Mouse (Mus musculus): ENCODE data around the gene Ambp.

Ambp gene

DNA sequence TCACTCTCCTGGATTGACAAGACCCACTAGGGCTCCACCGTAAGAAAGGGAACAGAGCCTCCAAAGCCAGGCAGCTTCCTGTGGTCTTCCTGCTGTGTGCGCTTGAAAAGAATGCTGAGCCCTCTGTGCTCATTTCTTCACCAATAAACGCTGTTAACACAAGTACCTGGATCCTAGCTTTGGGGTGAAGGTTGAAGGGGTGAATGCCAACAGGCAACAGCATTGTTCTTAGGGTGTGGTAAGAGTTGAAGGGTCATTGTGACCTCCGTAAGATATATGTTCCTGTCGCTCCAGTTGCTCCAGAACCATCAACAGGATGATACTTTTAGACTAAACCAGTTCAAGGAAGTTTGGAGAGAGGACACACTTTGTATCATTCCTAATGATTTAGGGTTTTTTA lies at the start of gene Ambp:
Gene Ambp, minus strand, starts transcription at position 101 of the 400 bp plus-strand sequence.
- DNase-seq (ENCODE audit: extremely low read depth, low read depth), result no peak

DNA sequence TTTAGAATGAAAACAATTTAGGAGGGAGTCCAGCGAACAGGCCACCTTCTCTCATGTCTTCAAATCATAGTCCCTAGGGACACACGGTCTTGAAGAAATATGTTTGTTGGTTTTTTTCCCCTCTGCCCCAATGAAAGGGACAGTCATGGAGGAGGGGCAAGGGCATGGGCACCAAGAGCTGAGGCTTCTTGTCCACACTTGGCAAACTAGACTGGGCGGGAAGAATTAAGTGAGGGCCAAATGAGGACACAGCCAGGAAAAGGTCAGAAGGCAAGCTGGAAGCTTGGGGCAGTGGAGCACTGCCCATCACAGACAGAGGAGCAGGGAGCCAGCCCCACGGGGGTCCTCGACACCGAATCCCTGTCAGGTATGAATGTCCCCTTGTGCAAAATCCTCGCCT lies 49.3 kb upstream of the Ambp start:
- no peak for DNase-seq (ENCODE audit: extremely low read depth, low read depth)

- no peak for DNase-seq (ENCODE audit: extremely low read depth, low read depth)
These were observed 44.8 kb upstream of the Ambp start for GRCm38 (mm10) chr4:63199366-63199765.

DNA sequence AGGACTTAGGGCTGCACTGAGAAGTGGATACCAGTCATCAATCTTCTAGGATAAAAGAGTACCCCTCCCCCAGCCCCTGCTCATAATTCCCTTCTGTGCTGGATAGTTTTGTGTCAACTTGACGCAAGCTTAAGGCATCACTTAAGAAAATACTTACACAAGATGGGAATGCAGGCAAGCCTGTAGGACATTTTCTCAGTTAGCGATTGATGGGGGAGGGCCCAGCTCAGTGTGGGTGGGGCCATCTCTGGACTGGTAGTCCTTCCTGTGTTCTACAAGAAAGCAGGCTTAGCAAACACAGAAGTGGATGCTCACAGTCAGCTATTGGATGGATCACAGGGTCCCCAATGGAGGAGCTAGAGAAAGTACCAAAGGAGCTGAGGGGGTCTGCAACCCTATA lies 39.8 kb upstream of the Ambp start:
- DNase-seq (ENCODE audit: extremely low read depth, low read depth), result no peak

- DNase-seq (ENCODE audit: extremely low read depth, low read depth), result no peak
These were observed 37.0 kb upstream of the Ambp start for GRCm38 (mm10) chr4:63191641-63192040.

GRCm38 (mm10) chr4:63186281-63186870 lies 31.8 kb upstream of the Ambp start:
- no peak for DNase-seq (ENCODE audit: extremely low read depth, low read depth)

- DNase-seq (ENCODE audit: extremely low read depth, low read depth), result no peak
These were observed 27.0 kb upstream of the Ambp start for GRCm38 (mm10) chr4:63181556-63181955.

DNA sequence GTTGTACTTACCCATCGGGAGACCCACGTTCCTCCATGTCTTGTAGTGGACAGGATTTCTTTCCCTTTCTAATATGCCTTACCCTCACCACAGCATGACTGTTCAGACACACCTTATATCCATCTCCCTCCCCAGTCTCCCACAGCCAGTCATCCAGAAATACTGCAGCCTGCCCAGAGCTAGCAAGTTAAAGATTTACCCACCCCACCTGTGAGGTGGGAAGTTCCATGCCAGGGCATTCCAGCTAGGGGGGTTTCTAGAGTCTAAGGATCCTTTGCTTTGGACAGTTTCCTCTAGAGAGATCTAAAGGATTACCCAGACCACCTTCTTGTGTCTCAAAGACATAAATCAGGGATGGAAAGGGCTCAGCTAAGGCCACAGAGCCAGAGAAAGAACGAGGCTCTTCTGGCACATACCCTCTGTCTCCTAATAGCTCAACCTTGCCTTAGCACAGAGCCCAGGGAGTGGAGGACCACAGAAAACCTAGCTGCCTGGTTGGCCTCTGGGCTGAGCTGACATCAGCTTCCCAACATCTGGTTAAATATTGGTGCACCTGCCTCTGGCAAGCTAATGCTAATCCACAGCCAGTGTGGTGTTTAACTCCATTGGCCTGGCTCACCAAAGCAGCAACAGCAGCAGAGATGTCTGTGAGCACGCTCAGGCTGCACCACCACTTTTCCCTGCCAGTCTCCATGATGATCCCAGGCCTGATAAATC lies 17.5 kb upstream of the Ambp start, which contains the start of gene Kif12:
Gene Kif12, minus strand, starts transcription at position 163 of the 717 bp plus-strand sequence.
- DNase-seq (ENCODE audit: extremely low read depth, low read depth), result no peak

- no peak for DNase-seq (ENCODE audit: extremely low read depth, low read depth)
These were observed 16.5 kb upstream of the Ambp start for GRCm38 (mm10) chr4:63171122-63171521.

DNA sequence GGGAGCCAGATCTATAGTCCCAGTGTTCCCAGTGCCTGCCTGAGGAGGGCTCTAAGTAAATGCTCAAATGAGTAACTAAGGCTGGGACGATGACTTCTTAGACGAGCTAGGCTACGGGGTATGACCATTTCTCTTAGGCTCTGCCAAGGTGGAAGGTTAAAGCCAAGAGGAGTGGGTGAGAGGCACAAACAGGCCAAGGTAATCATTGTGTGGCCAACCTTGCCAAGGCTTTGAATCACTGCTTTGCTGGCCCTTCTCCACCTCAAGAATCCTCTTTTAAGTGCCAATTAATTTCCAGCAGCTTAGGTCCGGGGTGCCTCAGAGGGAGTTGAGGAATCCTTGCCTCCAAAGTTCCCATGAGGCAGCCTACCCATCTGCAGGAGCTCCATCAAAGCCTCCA lies 15.5 kb upstream of the Ambp start:
- no peak for DNase-seq (ENCODE audit: extremely low read depth, low read depth)

DNA sequence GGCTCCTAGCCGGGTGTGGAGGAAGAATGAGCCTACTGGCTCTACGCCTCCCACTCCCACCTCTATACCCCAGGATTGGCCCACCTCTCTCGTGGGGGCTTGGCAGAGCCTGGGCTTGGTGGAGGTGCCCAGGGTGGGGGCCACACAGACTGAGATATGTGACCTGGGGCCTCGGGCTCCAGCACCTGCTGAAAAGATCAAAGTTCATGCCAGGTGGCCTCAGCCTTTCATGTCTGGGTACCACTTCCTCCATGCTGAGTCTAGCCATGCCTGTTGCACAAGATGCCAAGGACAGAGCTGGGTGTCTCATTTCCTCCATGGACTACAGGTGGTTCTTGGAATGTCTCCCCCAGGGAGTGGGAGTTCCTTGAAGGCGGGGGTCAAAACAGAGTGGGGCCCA lies 11.7 kb upstream of the Ambp start:
- no peak for DNase-seq (ENCODE audit: extremely low read depth, low read depth)

GRCm38 (mm10) chr4:63165636-63166035 lies 11.0 kb upstream of the Ambp start:
- DNase-seq (ENCODE audit: extremely low read depth, low read depth), result no peak

DNA sequence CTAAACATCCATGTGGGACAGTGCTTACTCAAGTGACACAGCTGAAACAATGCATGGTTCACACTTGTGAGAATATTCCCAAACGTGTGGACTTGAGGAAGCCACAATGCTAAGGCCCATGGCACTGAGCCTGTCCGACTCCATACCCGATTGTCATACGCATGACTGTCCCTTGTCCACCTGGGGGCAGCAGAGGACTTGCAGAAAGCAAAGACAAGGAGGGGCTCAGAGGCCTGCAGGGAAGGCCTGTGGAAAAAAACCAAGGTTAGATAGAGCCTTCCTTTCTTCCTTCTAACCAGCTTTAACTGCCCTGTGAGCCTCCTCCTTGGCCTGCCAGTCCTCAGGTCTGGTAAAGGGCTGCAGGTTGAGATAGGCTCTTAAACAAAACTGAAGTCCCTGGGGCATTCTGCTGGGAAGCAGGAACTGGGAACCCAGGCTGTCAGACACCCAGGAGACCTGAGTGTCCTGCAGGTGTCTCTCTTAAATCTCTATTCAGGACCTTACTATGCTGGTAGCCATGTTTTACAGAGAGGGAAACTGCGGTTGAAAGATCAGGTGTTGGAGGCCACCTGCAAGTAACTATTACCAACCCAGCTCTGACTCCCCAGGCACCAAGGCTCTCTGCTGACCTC lies 4.5 kb upstream of the Ambp start:
- DNase-seq (ENCODE audit: extremely low read depth, low read depth), result no peak

DNA sequence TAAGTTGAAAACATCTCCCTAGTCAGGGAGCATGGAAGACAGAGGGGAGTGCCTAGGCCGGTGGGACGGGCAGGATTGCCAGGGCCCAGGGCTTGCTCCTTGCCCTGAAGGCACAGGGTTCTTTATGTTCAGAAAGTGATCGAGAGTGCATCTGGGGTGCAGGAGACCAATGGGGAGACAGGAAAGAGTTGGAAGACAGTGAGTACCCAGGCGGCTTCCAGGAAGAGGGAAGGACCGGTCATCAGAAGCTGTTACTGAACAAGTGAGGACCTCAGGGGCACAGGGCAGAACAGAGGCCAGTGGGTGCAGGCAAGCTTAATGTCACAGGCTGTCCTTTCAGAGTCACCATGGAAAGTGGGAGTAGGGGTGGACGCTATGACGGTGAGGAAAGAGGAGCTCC lies 3.6 kb upstream of the Ambp start:
- DNase-seq (ENCODE audit: extremely low read depth, low read depth), result no peak

GRCm38 (mm10) chr4:63156726-63157634 lies 2.4 kb upstream of the Ambp start:
- DNase-seq (ENCODE audit: extremely low read depth, low read depth), result no peak

DNA sequence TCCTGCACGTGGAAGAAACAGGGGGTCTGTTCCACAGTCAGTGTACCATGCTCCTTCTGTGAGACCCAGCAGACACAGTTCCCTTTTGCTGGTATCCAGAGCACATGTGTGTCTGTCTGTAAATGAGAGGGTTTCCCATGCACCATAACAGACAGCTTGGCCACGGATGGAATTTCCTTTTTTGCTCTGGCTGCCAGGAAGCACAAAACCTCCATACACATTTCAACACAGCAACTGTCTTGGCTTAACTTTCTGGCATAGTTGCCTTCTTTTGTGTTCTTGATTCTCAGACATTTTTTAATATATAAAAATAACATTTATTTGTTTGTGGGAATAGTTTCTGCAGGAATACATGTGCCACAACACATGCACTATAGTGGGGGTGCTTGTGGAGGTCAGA lies 997 bp upstream of the Ambp start:
- DNase-seq (ENCODE audit: extremely low read depth, low read depth), result no peak

GRCm38 (mm10) chr4:63154028-63154427 lies 571 bp downstream of the Ambp start:
- DNase-seq (ENCODE audit: extremely low read depth, low read depth), result no peak

DNA sequence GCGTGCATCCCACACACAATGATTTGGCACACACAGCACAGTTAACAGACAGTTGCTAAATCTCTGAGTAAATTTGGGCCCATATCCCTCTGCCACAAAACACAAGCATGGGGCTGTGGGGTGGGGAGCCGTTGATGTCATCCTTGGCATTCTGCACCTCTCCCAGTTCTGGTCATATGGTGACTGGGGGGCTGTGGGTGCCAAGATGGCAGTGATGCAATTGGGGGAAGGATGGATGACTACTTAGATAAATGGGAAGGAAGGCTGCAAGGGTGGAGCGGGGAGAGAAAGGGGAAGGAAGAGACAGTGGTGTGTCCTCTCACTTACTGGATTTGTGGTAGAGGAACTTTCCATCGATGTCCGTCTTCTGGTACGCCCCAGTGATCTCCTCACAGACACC lies 3.5 kb downstream of the Ambp start:
- no peak for DNase-seq (ENCODE audit: extremely low read depth, low read depth)

GRCm38 (mm10) chr4:63147268-63147667 lies 7.3 kb downstream of the Ambp start:
- no peak for DNase-seq (ENCODE audit: extremely low read depth, low read depth)

GRCm38 (mm10) chr4:63129891-63130624 lies 24.5 kb downstream of the Ambp start:
- DNase-seq (ENCODE audit: extremely low read depth, low read depth), result no peak

DNA sequence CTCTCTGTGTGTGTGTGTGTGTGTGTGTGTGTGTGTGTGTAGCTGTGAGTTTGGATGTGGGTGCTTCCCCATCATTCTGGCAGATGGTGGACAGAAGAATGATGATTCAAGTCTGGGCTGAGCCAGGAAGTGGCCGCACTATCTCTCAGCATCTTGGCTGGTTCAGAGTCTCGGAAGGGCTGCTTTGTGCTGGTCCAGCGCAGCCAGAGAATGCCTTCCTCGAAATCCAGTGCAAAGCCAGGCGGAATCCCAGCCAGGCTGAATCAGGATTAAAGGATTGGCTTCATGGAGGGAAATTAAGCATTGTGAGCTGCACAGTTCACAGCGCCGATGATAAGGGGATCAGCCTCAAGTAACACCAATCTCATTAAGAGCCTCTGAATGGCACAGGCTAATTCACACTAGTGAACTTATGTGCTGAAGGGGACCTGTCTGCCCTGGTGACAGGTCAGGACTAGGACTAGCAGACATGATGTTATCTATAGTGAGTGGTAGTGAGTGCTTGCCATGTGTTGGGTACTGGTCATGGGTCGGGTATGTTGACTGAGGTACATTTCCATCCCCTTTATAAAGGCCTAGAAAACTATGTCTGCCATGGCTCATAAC lies 29.6 kb downstream of the Ambp start:
- no peak for DNase-seq (ENCODE audit: extremely low read depth, low read depth)

All from MEL-GATA-1-ER (cell line).